Mouse (Mus musculus): ENCODE measurements around the gene Rpia.

Rpia gene

GRCm38 (mm10) chr6:70805267-70805666 lies 13.2 kb upstream of the Rpia start:
- peak; percentile 47 for DNase-seq (ENCODE audit: low spot score)

GRCm38 (mm10) chr6:70804632-70805031 lies 12.6 kb upstream of the Rpia start:
- no peak for DNase-seq (ENCODE audit: low spot score)

- DNase-seq (ENCODE audit: low spot score), result no peak
Measured at GRCm38 (mm10) chr6:70797581-70798251, 5.7 kb upstream of the Rpia start.

- DNase-seq (ENCODE audit: low spot score), result no peak
Measured at GRCm38 (mm10) chr6:70796940-70797339, 4.9 kb upstream of the Rpia start.

- no peak for DNase-seq (ENCODE audit: low spot score)
Measured at GRCm38 (mm10) chr6:70792644-70793043, 612 bp upstream of the Rpia start.

GRCm38 (mm10) chr6:70790852-70791761 lies 925 bp downstream of the Rpia start:
- no peak for DNase-seq (ENCODE audit: low spot score)

GRCm38 (mm10) chr6:70790034-70790650 lies 1.9 kb downstream of the Rpia start:
- no peak for DNase-seq (ENCODE audit: low spot score)

- DNase-seq (ENCODE audit: low spot score), result no peak
Measured at GRCm38 (mm10) chr6:70789134-70789533, 2.9 kb downstream of the Rpia start.

- DNase-seq (ENCODE audit: low spot score), result no peak
Measured at GRCm38 (mm10) chr6:70787524-70787923, 4.5 kb downstream of the Rpia start.

- no peak for DNase-seq (ENCODE audit: low spot score)
Measured at GRCm38 (mm10) chr6:70785852-70786251, 6.2 kb downstream of the Rpia start.

- DNase-seq (ENCODE audit: low spot score), result no peak
Measured at GRCm38 (mm10) chr6:70784811-70785210, 7.2 kb downstream of the Rpia start.

GRCm38 (mm10) chr6:70781336-70781735 lies 10.7 kb downstream of the Rpia start:
- no peak for DNase-seq (ENCODE audit: low spot score)

GRCm38 (mm10) chr6:70774372-70774771 lies 17.7 kb downstream of the Rpia start:
- DNase-seq (ENCODE audit: low spot score), result no peak

- DNase-seq (ENCODE audit: low spot score), result no peak
Measured at GRCm38 (mm10) chr6:70773769-70774168, 18.3 kb downstream of the Rpia start.

- DNase-seq (ENCODE audit: low spot score), result peak; percentile 40
Measured at GRCm38 (mm10) chr6:70768769-70769168, 23.3 kb downstream of the Rpia start.

GRCm38 (mm10) chr6:70765076-70765475 lies 27.0 kb downstream of the Rpia start:
- no peak for DNase-seq (ENCODE audit: low spot score)

- DNase-seq (ENCODE audit: low spot score), result no peak
Measured at GRCm38 (mm10) chr6:70764551-70764950, 27.5 kb downstream of the Rpia start.

- DNase-seq (ENCODE audit: low spot score), result no peak
Measured at GRCm38 (mm10) chr6:70763881-70764280, 28.2 kb downstream of the Rpia start.

GRCm38 (mm10) chr6:70762659-70763058 lies 29.4 kb downstream of the Rpia start:
- DNase-seq (ENCODE audit: low spot score), result no peak

GRCm38 (mm10) chr6:70760951-70761350 lies 31.1 kb downstream of the Rpia start:
- DNase-seq (ENCODE audit: low spot score), result no peak

GRCm38 (mm10) chr6:70754833-70755232 lies 37.2 kb downstream of the Rpia start:
- DNase-seq (ENCODE audit: low spot score), result no peak

- no peak for DNase-seq (ENCODE audit: low spot score)
Measured at GRCm38 (mm10) chr6:70752351-70752750, 39.7 kb downstream of the Rpia start.

GRCm38 (mm10) chr6:70751898-70752273 lies 40.1 kb downstream of the Rpia start:
- DNase-seq (ENCODE audit: low spot score), result no peak
